Mouse (Mus musculus) kidney, adult 2 months (tissue): ENCODE data around the gene Hoxb1. TPM values are rescaled to one million over a fixed set of nuclear protein-coding genes. Genes with fewer than 3 reads are reported as not detected.

Source experiments
- DNase-seq: peaks from one replicate; pipeline ENCODE4 v3.0.0; 2021
- H3K27ac ChIP-seq: fragments of 200-500 bp; 2 replicates; pipeline ENCODE4 v1.5.1; 2012; ENCODE audit warnings: low read depth, low read length, control low read depth, inconsistent platforms; ENCODE audit not compliant: insufficient read depth
- H3K27me3 ChIP-seq: fragments of 200-500 bp; replicated peaks from 2 replicates; pipeline ENCODE4 v1.6.1; 2012; ENCODE audit warnings: mild to moderate bottlenecking, moderate library complexity, low read length, inconsistent platforms; ENCODE audit not compliant: control insufficient read depth, insufficient read depth
- H3K36me3 ChIP-seq: fragments of 200-500 bp; 2 replicates; pipeline ENCODE4 v1.6.1; 2012; ENCODE audit warnings: mild to moderate bottlenecking, moderate library complexity, low read length, inconsistent platforms; ENCODE audit not compliant: control insufficient read depth, insufficient read depth
- H3K4me1 ChIP-seq: fragments of 200-500 bp; 2 replicates; pipeline ENCODE4 v1.6.1; 2011; ENCODE audit warnings: low read length; ENCODE audit not compliant: control insufficient read depth, insufficient read depth
- H3K4me3 ChIP-seq: fragments of 200-500 bp; 2 replicates; pipeline ENCODE4 v1.5.1; 2011; ENCODE audit warnings: mild to moderate bottlenecking, low read depth, low read length, control low read depth; ENCODE audit not compliant: insufficient read depth
- CTCF ChIP-seq: fragments of 200-500 bp; conservative IDR thresholded peaks from 2 replicates; pipeline ENCODE4 v1.5.1; 2011; ENCODE audit warnings: low read depth, mild to moderate bottlenecking, control low read depth, low read length, moderate library complexity, mixed read lengths; ENCODE audit not compliant: insufficient read depth, insufficient read length
- POLR2A ChIP-seq: fragments of 200-500 bp; IDR thresholded peaks from one replicate; pipeline ENCODE4 v1.6.1; 2011; ENCODE audit warnings: low read depth, low read length, control low read depth
- WGBS: fragments of 180-500 bp; shearing (Covaris S2); methylation state at CpG from one replicate; pipeline ENCODE4 v1.1.7; 2018; 5-methylcytosine and 5-hydroxymethylcytosine counted together
- polyA plus RNA-seq: library from polyadenylated mRNA; depleted of rRNA; stranded (reverse); fragments of >200 nt; gene quantifications from 2 replicates; pipeline ENCODE4 v1.2.3, GENCODE M21; 2012

Hoxb1 gene
- polyA plus RNA-seq, 1 experiment: not detected

DNA sequence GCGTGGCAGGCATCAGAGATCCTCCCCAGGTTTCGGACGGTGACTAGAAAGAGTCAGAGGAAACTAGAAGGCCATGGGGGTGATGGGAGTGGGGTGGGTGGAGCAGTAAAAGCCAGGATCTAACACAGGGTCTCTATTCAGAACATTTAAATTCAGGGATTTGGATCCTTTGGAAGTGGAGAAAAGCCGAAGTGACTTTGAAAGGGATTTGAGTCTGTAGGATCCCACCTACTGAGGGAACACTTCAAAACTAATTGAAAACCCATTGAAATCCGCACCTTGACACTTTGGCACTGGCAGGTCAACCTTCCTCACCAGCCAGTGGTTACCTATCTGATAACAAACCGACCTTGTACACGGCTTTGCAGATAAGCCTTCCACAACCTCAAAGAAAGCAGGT is 9.3 kb downstream of the Hoxb1 start:
- no peak for TF ChIP-seq CTCF
- TF ChIP-seq POLR2A: no peak
- WGBS: 88% methylated on average over 7 of the region's 7 CpGs
- no peaks in the 10 kb centered on the region for H3K4me1 ChIP-seq
- no peak for DNase-seq
- H3K36me3 ChIP-seq: no peaks in the 10 kb centered on the region
- H3K4me3 ChIP-seq: no peak overlapping the region
- no peaks in the 10 kb centered on the region for H3K27me3 ChIP-seq
- no peak overlapping the region for H3K27ac ChIP-seq

GRCm38 (mm10) chr11:96383381-96383780 is 17.8 kb downstream of the Hoxb1 start:
- H3K36me3 ChIP-seq: no peaks in the 10 kb centered on the region
- 57% methylated on average over 5 of the region's 5 CpGs for WGBS
- 0 out of 2 replicates have a peak, but pooled peaks cover 1% of the 10 kb centered on the region for H3K27me3 ChIP-seq
- TF ChIP-seq CTCF (no peak), POLR2A (no peak)
- no peaks in the 10 kb centered on the region for H3K4me1 ChIP-seq
- H3K4me3 ChIP-seq: no peak overlapping the region
- DNase-seq: no peak
- no peak overlapping the region for H3K27ac ChIP-seq

GRCm38 (mm10) chr11:96387635-96388034 is 22.1 kb downstream of the Hoxb1 start:
- Histone ChIP-seq H3K36me3 (no peaks in the 10 kb centered on the region), H3K27ac (no peak overlapping the region), H3K27me3 (0 out of 2 replicates have a peak, but pooled peaks cover 1% of the 10 kb centered on the region), H3K4me1 (no peaks in the 10 kb centered on the region), H3K4me3 (no peak overlapping the region)
- TF ChIP-seq CTCF (no peak), POLR2A (no peak)
- DNase-seq: no peak
- WGBS: 92% methylated on average over 2 of the region's 2 CpGs

- 64% methylated on average over 15 of the region's 15 CpGs for WGBS
- H3K27ac ChIP-seq: no peak overlapping the region
- DNase-seq: no peak
Observed at GRCm38 (mm10) chr11:96396772-96397626, 31.4 kb downstream of the Hoxb1 start.

DNA sequence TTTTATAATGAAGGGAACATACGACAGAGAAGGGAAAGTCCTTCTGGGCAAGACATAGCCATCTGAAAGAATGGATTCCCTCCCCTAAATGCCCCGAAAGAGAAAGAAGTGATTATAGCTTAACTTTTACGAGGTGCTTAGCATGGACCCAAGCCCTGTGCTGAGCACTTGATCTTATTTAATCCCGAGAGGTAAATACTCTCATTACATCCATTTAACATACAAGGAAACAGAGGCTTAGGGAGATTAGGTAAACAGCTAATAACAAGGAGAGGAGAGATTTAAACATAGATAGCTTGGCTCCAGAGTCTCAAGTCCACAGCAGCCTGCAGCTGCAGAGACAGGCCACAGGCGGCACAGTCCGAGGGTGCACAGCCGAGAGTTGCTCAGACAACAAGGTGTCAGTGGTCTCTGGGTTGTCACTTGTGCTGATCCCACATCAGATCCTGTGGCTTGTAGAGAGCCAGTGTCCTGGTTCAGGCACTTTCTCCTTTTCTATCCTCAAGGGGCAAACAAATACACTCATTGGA is 32.3 kb downstream of the Hoxb1 start:
- WGBS: 58% methylated on average over 7 of the region's 7 CpGs

More at GRCm38 (mm10) chr11:96396772-96397626, 31.4 kb downstream of the Hoxb1 start:
- H3K36me3 ChIP-seq: no peaks in the 10 kb centered on the region
- H3K4me3 ChIP-seq: no peak overlapping the region
- no peaks in the 10 kb centered on the region for H3K27me3 ChIP-seq
- TF ChIP-seq POLR2A: no peak
- no peaks in the 10 kb centered on the region for H3K4me1 ChIP-seq

GRCm38 (mm10) chr11:96399923-96400322 is 34.4 kb downstream of the Hoxb1 start:
- no peaks in the 10 kb centered on the region for H3K27me3 ChIP-seq
- WGBS: 77% methylated on average over 8 of the region's 8 CpGs
- no peak overlapping the region for H3K27ac ChIP-seq
- no peaks in the 10 kb centered on the region for H3K36me3 ChIP-seq
- DNase-seq: no peak
- TF ChIP-seq POLR2A: no peak
- TF ChIP-seq CTCF: no peak
- H3K4me1 ChIP-seq: no peaks in the 10 kb centered on the region
- H3K4me3 ChIP-seq: no peak overlapping the region

More for the DNA sequence above, 32.3 kb downstream of the Hoxb1 start:
- no peaks in the 10 kb centered on the region for H3K27me3 ChIP-seq
- TF ChIP-seq CTCF (no peak), POLR2A (no peak)
- H3K4me3 ChIP-seq: no peak overlapping the region
- no peak for DNase-seq
- H3K27ac ChIP-seq: no peak overlapping the region
- H3K4me1 ChIP-seq: no peaks in the 10 kb centered on the region
- no peaks in the 10 kb centered on the region for H3K36me3 ChIP-seq

DNA sequence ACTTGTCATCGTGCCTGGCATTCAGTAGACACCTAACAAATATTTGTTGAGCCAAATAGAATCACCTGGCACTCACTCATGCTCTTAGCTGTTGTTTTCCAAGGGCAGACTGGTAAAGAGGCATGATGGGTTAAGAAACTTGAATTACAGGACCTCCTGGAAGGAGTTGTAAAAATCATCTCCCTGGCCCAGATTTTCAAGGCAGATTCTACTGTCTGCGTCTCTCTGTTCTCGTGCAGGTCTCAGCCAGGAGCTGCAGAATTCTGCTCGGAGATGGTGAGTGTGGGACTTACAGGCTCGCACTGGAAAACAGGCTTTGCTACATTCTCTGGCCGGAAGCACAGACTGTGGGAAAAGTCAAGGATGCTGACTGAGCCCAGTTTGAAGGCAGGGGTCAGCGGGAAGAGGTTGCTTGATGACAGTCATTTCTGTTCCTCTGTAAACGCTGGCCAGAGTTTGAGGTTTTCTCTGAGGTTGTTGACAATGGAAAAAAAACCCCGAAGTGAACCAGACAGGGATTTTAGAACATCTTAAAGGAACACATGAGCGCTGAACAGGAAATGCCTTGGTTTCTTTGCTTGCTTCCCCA is 38.6 kb downstream of the Hoxb1 start:
- TF ChIP-seq POLR2A (no peak), CTCF (no peak)
- DNase-seq: peak; percentile 22
- Histone ChIP-seq H3K36me3 (no peaks in the 10 kb centered on the region), H3K27me3 (no peaks in the 10 kb centered on the region), H3K4me1 (peaks cover 5% of the 10 kb centered on the region; the same call in 1 of the 2 replicates), H3K27ac (peak overlapping the region; percentile 26; the same call in 1 of the 2 replicates), H3K4me3 (no peak overlapping the region)
- WGBS: 44% methylated on average over 10 of the region's 10 CpGs
